Mouse (Mus musculus) mammary gland, adult 2 months (tissue): ENCODE results near the gene Tpi1. TPM values are rescaled to one million over a fixed set of nuclear protein-coding genes. Genes with fewer than 3 reads are reported as not detected.

Source experiments
- polyA plus RNA-seq: library from polyadenylated mRNA; depleted of rRNA; stranded (reverse); fragments of >200 nt; gene quantifications from 2 replicates; pipeline ENCODE4 v1.2.3, GENCODE M21; 2012; ENCODE audit warnings: low replicate concordance; rRNA removed

The Tpi1 gene
- polyA plus RNA-seq, result 313 and 1,090 TPM in 2 replicates

DNA sequence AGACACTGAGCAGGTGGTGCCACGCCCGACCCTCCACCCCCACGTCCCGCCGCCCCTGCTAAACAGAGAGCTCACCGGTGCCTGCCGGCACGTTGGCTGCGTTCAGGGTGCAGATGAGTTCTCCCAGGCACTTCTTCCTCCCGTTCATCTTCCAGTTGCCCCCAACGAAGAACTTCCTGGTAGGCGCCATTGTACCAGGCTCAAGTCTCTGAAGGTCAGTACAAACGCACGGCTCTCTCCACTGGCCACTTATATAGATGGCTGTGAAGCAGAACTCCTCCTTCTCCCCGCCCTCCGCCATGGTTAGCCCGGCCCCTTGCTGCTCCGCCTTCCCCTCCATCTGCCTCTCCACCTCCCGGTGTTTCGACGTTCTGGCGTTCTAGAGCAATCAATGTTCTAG lies at the start of gene Tpi1:
Gene Tpi1 (minus strand): TSS at position 364 of the 400 bp plus-strand sequence.

DNA sequence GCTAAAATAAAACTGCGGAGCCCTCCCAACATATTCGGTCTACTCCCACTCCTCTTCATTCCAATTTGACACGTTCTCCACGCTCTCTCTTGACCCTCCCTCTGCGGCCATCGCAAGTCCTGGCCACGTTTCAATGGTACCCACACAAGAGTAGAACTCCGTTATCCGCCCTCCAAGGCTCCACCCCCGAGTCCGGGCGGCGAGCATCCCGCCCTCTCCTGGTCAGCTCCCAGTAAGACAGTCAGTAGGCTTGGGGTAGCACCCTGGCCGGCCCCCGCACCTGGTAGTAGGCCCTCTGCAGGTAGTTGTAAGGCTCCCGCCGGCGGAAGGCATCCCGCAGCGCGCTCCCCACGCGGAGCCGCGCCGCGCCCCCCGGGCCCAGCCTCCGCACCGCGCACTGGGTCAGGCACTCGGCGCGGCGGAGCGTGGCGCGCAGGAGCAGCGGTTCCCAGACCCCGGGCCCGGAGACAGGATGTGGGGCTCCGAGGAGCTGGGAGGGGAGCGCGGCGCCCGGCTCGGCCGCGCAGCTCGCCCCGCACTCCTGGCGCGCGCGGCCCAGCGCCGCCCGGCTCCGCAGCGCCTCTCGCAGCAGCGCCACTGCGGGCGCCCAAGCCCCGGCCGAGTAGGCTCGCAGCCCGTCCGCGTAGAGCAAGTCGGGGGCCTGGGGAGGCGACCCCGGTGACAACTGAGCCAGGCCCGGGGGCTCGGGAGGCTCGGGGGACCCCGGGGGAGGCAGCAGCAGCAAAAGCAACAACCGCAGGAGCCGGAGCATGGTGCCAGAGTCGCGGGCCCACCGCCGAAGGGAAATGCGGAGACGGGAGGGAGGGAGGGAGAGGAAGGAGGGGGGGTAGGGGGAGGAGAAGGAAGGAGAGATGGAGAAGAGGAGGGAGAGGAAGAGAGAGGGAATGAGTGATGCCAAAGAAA lies 43.1 kb upstream of the Tpi1 start, which contains the start of gene P3h3:
Gene P3h3 (minus strand): TSS at position 837 of the 924 bp plus-strand sequence.

DNA sequence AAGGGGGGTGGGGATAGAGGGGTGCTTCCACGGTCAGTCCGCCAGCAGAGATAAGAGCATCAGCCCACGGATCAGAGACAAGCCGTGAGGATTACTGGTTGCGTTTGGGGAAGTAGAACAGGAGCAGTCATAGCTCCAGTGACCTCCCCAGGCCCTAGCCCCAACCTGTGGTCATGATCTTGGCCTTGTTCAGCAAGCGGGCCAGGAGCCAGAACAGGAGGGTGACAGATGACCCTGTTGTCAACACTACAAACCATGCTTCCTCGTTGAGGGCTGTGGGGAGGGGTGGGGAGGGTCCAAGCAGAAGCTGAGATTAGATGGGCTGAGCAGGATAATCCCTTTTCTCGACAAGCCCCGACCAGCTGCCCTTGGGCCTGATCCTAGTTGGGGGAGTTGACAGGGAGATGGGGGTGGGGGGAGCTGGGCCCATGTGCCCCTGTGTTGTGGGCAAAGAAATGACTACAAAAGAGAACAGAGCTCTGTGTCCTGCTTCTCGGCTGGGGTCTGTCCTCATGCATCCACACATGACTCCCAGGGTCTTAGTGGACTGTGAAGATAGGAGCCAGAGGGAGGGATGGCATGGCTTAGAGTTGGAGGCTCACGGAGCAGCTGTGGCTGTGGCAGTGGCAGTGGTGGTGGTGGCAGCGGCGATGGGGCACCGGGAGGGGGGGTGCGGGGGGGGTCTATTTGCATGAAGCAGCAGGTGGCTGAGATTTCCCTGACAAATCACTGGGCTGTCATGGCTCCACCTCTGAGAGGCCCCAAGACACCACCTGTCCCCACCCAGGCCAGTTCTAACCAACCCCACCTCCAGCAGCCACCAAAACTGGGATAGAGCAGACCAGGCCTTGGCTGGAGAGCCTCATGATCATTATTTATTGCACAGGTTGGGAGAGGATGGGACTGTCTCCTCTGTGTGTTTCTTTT lies 26.4 kb upstream of the Tpi1 start, which contains the start of gene Gnb3:
Gene Gnb3 (minus strand): TSS at position 35 of the 927 bp plus-strand sequence.

DNA sequence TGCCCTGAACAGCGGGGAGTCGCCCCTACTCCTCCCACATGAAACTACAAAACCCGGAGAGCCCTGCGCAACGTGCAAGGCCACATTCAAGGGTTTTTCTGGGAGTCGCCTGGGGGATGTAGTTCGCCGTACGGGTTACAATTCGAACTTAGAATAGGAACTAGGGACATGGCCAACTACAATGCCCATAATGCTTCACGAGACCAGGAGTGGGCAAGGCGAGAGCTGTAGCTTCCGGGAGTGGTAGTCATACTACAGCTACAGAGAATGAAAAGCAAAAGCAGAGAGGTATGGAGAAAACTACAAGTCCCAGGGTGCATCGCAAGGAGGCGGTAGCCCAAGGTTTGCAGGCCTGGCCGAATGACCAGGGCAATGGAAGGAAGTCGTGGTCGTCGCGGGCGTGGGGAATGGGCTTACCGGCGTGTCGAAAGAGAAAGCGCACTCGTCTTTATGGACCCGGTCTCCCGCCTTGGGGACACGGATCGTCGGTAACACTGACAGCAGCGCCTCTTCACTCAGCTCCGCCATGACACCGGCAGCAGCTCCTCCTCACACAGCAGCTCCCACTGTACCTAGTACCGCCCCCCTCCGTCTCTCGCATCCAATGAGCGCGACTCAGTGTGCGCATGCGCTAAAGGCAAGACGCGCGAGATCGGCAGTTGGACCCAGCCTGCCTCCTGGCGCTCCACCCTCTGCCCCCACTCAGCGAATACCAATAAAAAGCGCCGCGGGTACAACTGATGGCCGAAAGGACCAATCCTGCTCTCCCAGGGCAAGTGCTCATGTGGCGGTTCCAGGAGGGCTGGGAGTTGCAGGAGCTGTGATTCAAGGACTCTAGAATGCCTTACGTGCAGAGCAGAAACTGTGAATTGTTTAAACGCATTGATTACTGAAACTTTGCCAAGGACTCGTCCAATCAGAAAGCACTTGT lies 15.0 kb upstream of the Tpi1 start, which contains the start of the genes Usp5 and Cdca3:
Gene Usp5 (minus strand): TSS at position 617 of the 931 bp plus-strand sequence.
Gene Cdca3 (plus strand): TSS at position 680 of the 931 bp plus-strand sequence.

DNA sequence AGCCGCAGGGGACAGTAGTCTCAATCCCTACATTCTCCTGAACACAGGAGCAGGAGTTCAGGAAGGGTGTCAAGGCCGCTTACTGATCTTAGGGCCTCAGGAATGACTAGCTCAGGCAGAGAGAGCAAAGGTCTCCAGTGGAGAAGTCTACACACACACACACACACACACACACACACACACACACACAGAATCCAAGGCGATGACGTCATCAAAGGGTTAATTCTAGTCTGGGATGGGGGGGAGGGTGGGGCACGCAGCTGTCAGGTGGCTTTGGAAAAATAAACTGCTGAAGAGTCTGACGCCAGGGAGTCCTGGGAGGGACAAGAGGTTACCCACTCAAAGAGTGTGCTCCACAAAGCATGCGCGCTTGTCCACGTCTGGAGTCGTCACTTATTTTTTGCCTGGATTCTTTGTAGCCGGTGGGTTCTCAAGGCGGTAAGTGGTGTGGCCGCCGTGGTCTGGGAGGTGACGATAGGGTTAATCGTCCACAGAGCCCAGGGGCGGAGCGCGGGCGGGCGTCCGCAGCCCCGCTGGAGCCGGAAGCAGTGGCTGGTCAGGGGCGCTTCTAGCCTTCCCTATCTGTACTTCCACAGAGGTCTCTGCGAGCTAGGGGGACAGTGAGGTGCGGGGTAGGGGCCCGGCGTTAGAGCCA lies 5.6 kb downstream of the Tpi1 start, which contains the start of gene Spsb2:
Gene Spsb2 (plus strand): TSS at position 304 of the 655 bp plus-strand sequence.

DNA sequence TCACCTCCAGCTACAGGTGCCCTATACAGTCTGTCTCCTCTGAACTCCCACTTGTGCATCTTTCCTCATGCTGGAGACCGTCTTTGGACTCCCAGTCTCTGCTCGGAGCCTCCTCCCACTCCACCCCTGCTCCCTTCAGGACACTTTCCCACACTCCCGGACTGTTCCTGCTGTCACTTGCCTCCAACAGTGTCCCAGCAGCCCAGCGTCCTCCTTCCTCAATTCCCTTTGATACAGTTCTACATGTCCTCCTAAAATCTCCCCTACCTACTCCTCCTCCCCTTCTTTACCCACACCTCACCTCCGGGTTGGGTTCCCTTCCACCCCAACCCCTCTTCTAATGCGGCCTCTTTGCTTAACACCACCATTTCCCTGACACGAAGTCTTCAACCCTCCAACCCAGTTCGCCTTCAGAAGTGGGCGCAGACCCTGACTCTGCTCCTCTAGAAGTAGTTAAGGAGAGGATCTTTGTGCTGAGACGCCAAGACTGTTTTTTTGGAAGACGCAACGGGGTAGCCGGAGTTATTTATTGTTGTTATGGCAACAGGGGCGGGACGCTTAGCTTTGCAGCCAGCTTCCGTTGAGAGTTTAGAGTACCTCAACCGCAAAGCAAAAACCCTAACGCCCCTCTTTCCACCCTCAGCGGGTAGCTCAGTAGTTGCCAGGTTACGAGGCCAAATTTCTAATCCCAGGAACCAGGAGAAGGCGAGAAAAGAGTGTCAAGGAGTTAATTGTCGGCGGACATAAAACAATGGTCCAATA lies 34.7 kb downstream of the Tpi1 start, which contains the start of gene Lrrc23:
Gene Lrrc23 (minus strand): TSS at position 506 of the 762 bp plus-strand sequence.

DNA sequence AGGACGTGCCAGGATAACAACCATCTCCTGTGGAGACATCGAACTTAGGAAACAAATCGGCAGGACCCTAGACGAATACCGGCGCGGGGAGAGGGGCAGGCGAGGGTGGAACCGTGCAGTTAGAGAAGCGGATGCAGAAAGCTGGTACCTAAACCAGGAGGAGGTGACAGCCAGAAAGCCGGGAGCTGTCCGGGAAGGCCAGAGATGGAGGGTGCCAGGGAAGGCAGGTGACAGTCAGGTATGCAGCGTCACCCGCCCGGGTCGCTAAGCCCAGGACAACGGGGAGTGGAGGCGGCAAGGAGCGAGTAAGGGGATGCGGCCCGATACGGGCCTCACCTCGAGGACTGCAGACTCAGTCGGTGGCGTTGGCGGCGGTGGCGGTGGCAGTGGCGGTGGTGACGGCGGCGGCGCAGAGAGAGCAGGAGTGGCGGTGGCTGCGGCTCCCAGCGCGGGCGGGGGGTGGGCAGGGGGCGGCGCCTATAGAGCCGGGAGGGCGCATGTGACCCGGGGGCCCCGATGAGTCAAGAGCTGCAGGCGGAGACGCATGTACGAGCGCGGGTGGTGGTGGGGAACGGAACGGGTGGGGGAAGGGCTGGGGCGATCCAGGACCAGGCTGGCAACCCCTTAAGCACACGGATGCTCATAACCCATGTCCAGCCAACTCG lies 44.9 kb downstream of the Tpi1 start, which contains the start of gene Eno2:
Gene Eno2 (minus strand): TSS at position 573 of the 665 bp plus-strand sequence.

Other genes starting within 250 kb of the Tpi1 start
- 0.19 and 0.26 TPM in 2 replicates for gene C1rb, start 244.0 kb downstream of the Tpi1 start, polyA plus RNA-seq
- gene C1s2, start 178.2 kb downstream of the Tpi1 start, polyA plus RNA-seq, result 0.10 and 0.45 TPM in 2 replicates
- 150 and 207 TPM in 2 replicates for gene Lpcat3, start 151.3 kb downstream of the Tpi1 start, polyA plus RNA-seq
- 37.9 and 58.8 TPM in 2 replicates for gene Emg1, start 102.1 kb downstream of the Tpi1 start, polyA plus RNA-seq
- 115 and 126 TPM in 2 replicates for gene Phb2, start 102.0 kb downstream of the Tpi1 start, polyA plus RNA-seq
- gene Ptpn6, start 75.6 kb downstream of the Tpi1 start, polyA plus RNA-seq, result 82.7 and 124 TPM in 2 replicates
- 242 and 257 TPM in 2 replicates for gene Grcc10, start 72.9 kb downstream of the Tpi1 start, polyA plus RNA-seq
- not detected in 2 replicates for gene Gm45234, start 58.3 kb downstream of the Tpi1 start, polyA plus RNA-seq
- 25.6 and 59.6 TPM in 2 replicates for gene Atn1, start 57.8 kb downstream of the Tpi1 start, polyA plus RNA-seq
- 11.8 and 17.7 TPM in 2 replicates for gene Eno2, start 44.6 kb downstream of the Tpi1 start, polyA plus RNA-seq
- gene Lrrc23, start 34.6 kb downstream of the Tpi1 start, polyA plus RNA-seq, result 0.76 and 1.5 TPM in 2 replicates
- 16.4 and 26.4 TPM in 2 replicates for gene Spsb2, start 5.6 kb downstream of the Tpi1 start, polyA plus RNA-seq
- 84.8 and 98.1 TPM in 2 replicates for gene Usp5, start 15.2 kb upstream of the Tpi1 start, polyA plus RNA-seq
- 7.1 and 9.3 TPM in 2 replicates for gene Cdca3, start 15.3 kb upstream of the Tpi1 start, polyA plus RNA-seq
- 0.55 TPM in 1 of 2 replicates, not detected in the other for gene Gnb3, start 26.0 kb upstream of the Tpi1 start, polyA plus RNA-seq
- 29.1 and 38.5 TPM in 2 replicates for gene P3h3, start 43.5 kb upstream of the Tpi1 start, polyA plus RNA-seq
- 1.3 and 2.7 TPM in 2 replicates for gene Gpr162, start 49.7 kb upstream of the Tpi1 start, polyA plus RNA-seq
- gene Cd4, start 73.9 kb upstream of the Tpi1 start, polyA plus RNA-seq, result 25.7 and 33.5 TPM in 2 replicates
- gene Lag3, start 97.4 kb upstream of the Tpi1 start, polyA plus RNA-seq, result 9.6 and 17.2 TPM in 2 replicates
- gene Ptms, start 105.8 kb upstream of the Tpi1 start, polyA plus RNA-seq, result 1,592 and 1,640 TPM in 2 replicates
- gene Mlf2, start 117.1 kb upstream of the Tpi1 start, polyA plus RNA-seq, result 328 and 380 TPM in 2 replicates
- 176 and 323 TPM in 2 replicates for gene Cops7a, start 151.2 kb upstream of the Tpi1 start, polyA plus RNA-seq
- 5.0 and 7.7 TPM in 2 replicates for gene Pianp, start 182.4 kb upstream of the Tpi1 start, polyA plus RNA-seq
- 61.5 and 67.0 TPM in 2 replicates for gene Zfp384, start 194.8 kb upstream of the Tpi1 start, polyA plus RNA-seq
- gene Ing4, start 225.5 kb upstream of the Tpi1 start, polyA plus RNA-seq, result 37.4 and 67.5 TPM in 2 replicates
- gene Acrbp, start 235.4 kb upstream of the Tpi1 start, polyA plus RNA-seq, result 29.9 and 38.8 TPM in 2 replicates